Mouse (Mus musculus): ENCODE measurements around the gene Syt5.

DNA sequence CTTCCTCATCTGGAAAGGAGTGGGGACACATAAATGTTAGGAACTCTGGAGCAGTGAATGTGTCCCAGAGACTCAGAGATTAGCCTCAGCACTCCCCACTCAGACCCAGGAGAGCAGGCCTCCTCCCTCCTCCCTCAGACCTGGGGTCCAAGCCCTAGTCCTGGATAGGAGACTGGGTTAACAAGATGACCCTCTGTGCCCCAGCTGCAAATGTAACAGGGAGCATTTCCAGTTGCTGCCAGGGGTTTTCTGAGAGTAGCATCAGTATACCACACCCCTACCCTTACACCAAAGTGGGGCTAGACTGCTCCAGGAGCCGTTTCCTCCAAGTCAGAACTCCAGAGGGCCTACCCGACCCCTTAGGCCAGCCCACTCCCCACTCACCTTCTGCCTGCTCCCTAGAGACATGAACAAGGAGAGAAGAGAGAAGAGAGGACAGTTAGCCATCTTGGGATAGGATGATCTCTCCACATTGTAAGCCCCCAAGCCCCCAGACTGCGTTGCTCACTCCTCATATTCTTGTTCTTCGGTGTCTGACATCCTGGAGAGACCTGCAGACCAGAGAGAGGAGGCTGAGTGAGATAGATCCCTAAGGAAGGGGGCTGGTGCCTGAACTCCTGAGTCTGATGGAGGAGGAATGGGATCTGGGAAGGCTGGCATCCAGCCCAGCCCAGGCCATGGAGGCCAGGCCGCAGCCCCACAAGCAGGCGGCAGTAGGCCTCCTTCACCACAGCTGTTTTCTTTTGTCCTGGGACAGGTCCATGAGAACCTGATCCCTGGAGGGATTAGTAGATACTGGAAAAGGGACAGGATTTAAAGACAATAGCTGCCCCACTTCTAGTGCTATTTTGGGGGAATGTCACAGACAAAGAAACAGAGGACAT is 33.3 kb downstream of the Syt5 start:
- TF ChIP-seq POLR2A (IDR thresholded peaks at IDR 0.05; ENCODE audit: insufficient read depth, low read depth, low read length) (no peak), CTCF (IDR thresholded peaks at IDR 0.05) (no peak), EP300 (IDR thresholded peaks at IDR 0.05; ENCODE audit: insufficient read depth, low read depth, low read length) (no peak)

All from heart, adult 2 months (tissue).